Mouse (Mus musculus): Measurements from ENCODE around the gene Cpt2. TPM values are rescaled to one million over a fixed set of nuclear protein-coding genes. Genes with fewer than 3 reads are reported as not detected.

The Cpt2 gene
- total RNA-seq, 2 experiments from 2014 or later, result 48.5 to 80.7 TPM

GRCm38 (mm10) chr4:107928269-107928668 lies 4.9 kb upstream of the Cpt2 start:
- no peak for DNase-seq
- intact Hi-C loops (cut with DNase I; ENCODE audit: low total_unique reads), result no loop called here

GRCm38 (mm10) chr4:107923803-107924194 lies 389 bp upstream of the Cpt2 start:
- no peak for DNase-seq
- intact Hi-C loops (cut with DNase I; ENCODE audit: low total_unique reads), result no loop called here

- intact Hi-C loops (cut with DNase I; ENCODE audit: low total_unique reads), result no loop called here
- no peak for DNase-seq
Observed at GRCm38 (mm10) chr4:107921952-107922351, 1.5 kb downstream of the Cpt2 start.

GRCm38 (mm10) chr4:107921152-107921695 lies 2.2 kb downstream of the Cpt2 start:
- intact Hi-C loops (cut with DNase I; ENCODE audit: low total_unique reads), result no loop called here

GRCm38 (mm10) chr4:107920336-107920735 lies 3.1 kb downstream of the Cpt2 start:
- intact Hi-C loops (cut with DNase I; ENCODE audit: low total_unique reads), result no loop called here
- DNase-seq, result no peak

More at GRCm38 (mm10) chr4:107921152-107921695, 2.2 kb downstream of the Cpt2 start:
- peak; percentile 31 for DNase-seq

- no peak for DNase-seq
- intact Hi-C loops (cut with DNase I; ENCODE audit: low total_unique reads), result no loop called here
Observed at GRCm38 (mm10) chr4:107910020-107910419, 13.4 kb downstream of the Cpt2 start.

- intact Hi-C loops (cut with DNase I; ENCODE audit: low total_unique reads), result no loop called here
- no peak for DNase-seq
Observed at GRCm38 (mm10) chr4:107906561-107906960, 16.8 kb downstream of the Cpt2 start.

GRCm38 (mm10) chr4:107904252-107904651 lies 19.2 kb downstream of the Cpt2 start:
- intact Hi-C loops (cut with DNase I; ENCODE audit: low total_unique reads), result no loop called here

GRCm38 (mm10) chr4:107900206-107900605 lies 23.2 kb downstream of the Cpt2 start:
- intact Hi-C loops (cut with DNase I; ENCODE audit: low total_unique reads), result no loop called here

More at GRCm38 (mm10) chr4:107904252-107904651, 19.2 kb downstream of the Cpt2 start:
- DNase-seq, result no peak

GRCm38 (mm10) chr4:107899211-107899927 lies 24.0 kb downstream of the Cpt2 start:
- intact Hi-C loops (cut with DNase I; ENCODE audit: low total_unique reads), result no loop called here
- DNase-seq, result no peak

More at GRCm38 (mm10) chr4:107900206-107900605, 23.2 kb downstream of the Cpt2 start:
- no peak for DNase-seq

- intact Hi-C loops (cut with DNase I; ENCODE audit: low total_unique reads), result no loop called here
- no peak for DNase-seq
Observed at GRCm38 (mm10) chr4:107892663-107893062, 30.7 kb downstream of the Cpt2 start.

GRCm38 (mm10) chr4:107889731-107890432 lies 33.5 kb downstream of the Cpt2 start, which contains the start of gene 0610037L13Rik:
0610037L13Rik (plus strand) TSS chr4:107889813.
- DNase-seq, result peak; percentile 92
- intact Hi-C loops (cut with DNase I; ENCODE audit: low total_unique reads), result no loop called here

- DNase-seq, result no peak
- intact Hi-C loops (cut with DNase I; ENCODE audit: low total_unique reads), result no loop called here
Observed at GRCm38 (mm10) chr4:107889385-107889730, 34.1 kb downstream of the Cpt2 start.

GRCm38 (mm10) chr4:107886371-107886770 lies 37.0 kb downstream of the Cpt2 start:
- DNase-seq, result no peak
- intact Hi-C loops (cut with DNase I; ENCODE audit: low total_unique reads), result no loop called here

- no peak for DNase-seq
- intact Hi-C loops (cut with DNase I; ENCODE audit: low total_unique reads), result no loop called here
Observed at GRCm38 (mm10) chr4:107881631-107882030, 41.8 kb downstream of the Cpt2 start.

GRCm38 (mm10) chr4:107879254-107880050 lies 44.0 kb downstream of the Cpt2 start, which contains the start of gene Magoh:
Magoh (plus strand) TSS chr4:107879755.
- intact Hi-C loops (cut with DNase I; ENCODE audit: low total_unique reads), result no loop called here
- peak; percentile 97 for DNase-seq

- no peak for DNase-seq
- intact Hi-C loops (cut with DNase I; ENCODE audit: low total_unique reads), result no loop called here
Observed at GRCm38 (mm10) chr4:107864866-107865265, 58.5 kb downstream of the Cpt2 start.

GRCm38 (mm10) chr4:107858995-107859394 lies 64.4 kb downstream of the Cpt2 start:
- intact Hi-C loops (cut with DNase I; ENCODE audit: low total_unique reads), result no loop called here
- DNase-seq, result no peak

- intact Hi-C loops (cut with DNase I; ENCODE audit: low total_unique reads), result no loop called here
Observed at GRCm38 (mm10) chr4:107856958-107857686, 66.3 kb downstream of the Cpt2 start.

More at GRCm38 (mm10) chr4:107856958-107857686, 66.3 kb downstream of the Cpt2 start:
- DNase-seq, result no peak

Measured in gastrocnemius, postnatal 14 days (tissue).